17 mouse cellular contexts compared by ENCODE assay signal in the genomic region with DNA sequence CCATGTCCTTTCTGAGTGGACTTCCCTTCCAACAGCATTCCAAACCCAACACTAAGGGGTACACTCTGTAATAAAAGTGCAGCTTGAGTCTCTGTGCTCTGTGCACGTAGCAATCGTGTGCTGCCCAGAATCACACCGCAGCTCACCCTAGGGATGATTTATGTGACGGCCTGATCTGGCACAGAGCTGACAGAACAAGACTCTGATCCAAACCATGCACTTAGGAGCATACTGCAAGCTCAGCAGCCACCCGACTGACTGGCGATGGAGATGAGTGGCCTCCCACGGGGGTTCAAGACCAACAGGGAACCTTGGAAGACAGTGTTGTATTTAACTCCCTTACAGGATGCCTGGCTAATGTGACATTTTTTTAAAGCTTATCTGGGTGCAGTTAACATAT. TPM values are rescaled to one million over a fixed set of nuclear protein-coding genes. Genes with fewer than 3 reads are reported as not detected.
DNase-seq lines count a peak whose midpoint lies in the region; ATAC-seq lines count a peak whose summit lies in the region.
"Had no signal": no experiment of that assay in that cellular context is flagged by ENCODE, and none has a peak within 500 bp of the region (broad histone marks: within the 10 kb centered on the region; RNA-seq: fewer than 3 reads in every experiment).

No protein-coding gene starts in this region.

- no peak overlapping the region for H3K4me3 ChIP-seq in kidney, embryonic 15.5 days (replicated peaks)
- H3K4me3 ChIP-seq: gastrocnemius, adult 2 months; midbrain, embryonic 12.5 days had no signal

- H3K27me3 ChIP-seq in kidney, embryonic 15.5 days, result no peaks in the 10 kb centered on the region
- H3K27me3 ChIP-seq: midbrain, embryonic 12.5 days had no signal

- H3K27ac ChIP-seq in kidney, embryonic 15.5 days, result peak overlapping the region; percentile 30
- H3K27ac ChIP-seq: gastrocnemius, adult 2 months; midbrain, embryonic 12.5 days had no signal

- H3K4me2 ChIP-seq in kidney, embryonic 15.5 days, result peak overlapping the region; percentile 8; the same call in 1 of the 2 replicates
- H3K4me2 ChIP-seq: midbrain, embryonic 12.5 days had no signal

- no peaks in the 10 kb centered on the region for H3K9me3 ChIP-seq in kidney, embryonic 15.5 days (replicated peaks)
- H3K9me3 ChIP-seq: midbrain, embryonic 12.5 days had no signal

- DNase-seq in adrenal gland, postnatal 14 days, result peak; percentile 37
- no peak for DNase-seq in adrenal gland, adult 8-10 months
- DNase-seq in kidney, postnatal 4 days, result no peak
- DNase-seq in NIH3T3 (ENCODE audit: low read depth), result peak; percentile 53
- peak; percentile 60 for DNase-seq in mesoderm, embryonic 11.5 days (ENCODE audit: low read depth, low spot score)
- DNase-seq in thymus, postnatal 10 days (ENCODE audit: low spot score in 2 of 2), result no peak
- DNase-seq in layer of hippocampus, adult 18-20 months (ENCODE audit: low spot score in 2 of 2), result no peak
- DNase-seq: cerebellum, postnatal 25 days; gastrocnemius, adult 2 months; layer of hippocampus, adult 9-11 months had no signal

- H3K4me1 ChIP-seq in kidney, embryonic 15.5 days, result peaks cover 13% of the 10 kb centered on the region

- no peak for ATAC-seq in kidney, embryonic 15.5 days (replicated peaks; ENCODE audit: low FRiP score)

- H3K36me3 ChIP-seq in kidney, embryonic 15.5 days, result no peaks in the 10 kb centered on the region
- H3K36me3 ChIP-seq: midbrain, embryonic 12.5 days had no signal

- 18% methylated on average over 7 of the region's 7 CpGs for WGBS in kidney, embryonic 15.5 days

- no peak overlapping the region for H3K9ac ChIP-seq in kidney, embryonic 15.5 days
- H3K9ac ChIP-seq: midbrain, embryonic 12.5 days had no signal

RNA-seq across cellular contexts. Expression of a gene that starts 41.4 kb away (rescaled TPM):
- not detected in 2 replicates for total RNA-seq in adrenal gland, postnatal 14 days (2021)
- total RNA-seq in adrenal gland, adult 8-10 months (2022), result not detected
- not detected in 2 replicates for polyA plus RNA-seq in kidney, embryonic 15.5 days (2015; fragmentation: Nextera tagmentation; extraction: Ambion mirVana)
- total RNA-seq in layer of hippocampus, adult 18-20 months (2021), result not detected
- total RNA-seq: gastrocnemius, adult 2 months had no signal
- polyA plus RNA-seq: brain, embryonic 14.5 days; C2C12; limb, embryonic 14.5 days; midbrain, embryonic 12.5 days; small intestine, adult 2 months; thymus, postnatal 0 days had no signal

Comparison
In these comparisons a context has a peak if more than half of its experiments do, and no peak if none do; other contexts are left out.
1. DNase-seq: peak in adrenal gland, postnatal 14 days (single experiment), NIH3T3 (single experiment) and mesoderm, embryonic 11.5 days (single experiment); none in adrenal gland, adult 8-10 months (single experiment), kidney, postnatal 4 days (0 of 2), thymus, postnatal 10 days (0 of 2) and layer of hippocampus, adult 18-20 months (0 of 2).